Comparison of ENCODE assay signal across 9 mouse cellular contexts in the genomic region with DNA sequence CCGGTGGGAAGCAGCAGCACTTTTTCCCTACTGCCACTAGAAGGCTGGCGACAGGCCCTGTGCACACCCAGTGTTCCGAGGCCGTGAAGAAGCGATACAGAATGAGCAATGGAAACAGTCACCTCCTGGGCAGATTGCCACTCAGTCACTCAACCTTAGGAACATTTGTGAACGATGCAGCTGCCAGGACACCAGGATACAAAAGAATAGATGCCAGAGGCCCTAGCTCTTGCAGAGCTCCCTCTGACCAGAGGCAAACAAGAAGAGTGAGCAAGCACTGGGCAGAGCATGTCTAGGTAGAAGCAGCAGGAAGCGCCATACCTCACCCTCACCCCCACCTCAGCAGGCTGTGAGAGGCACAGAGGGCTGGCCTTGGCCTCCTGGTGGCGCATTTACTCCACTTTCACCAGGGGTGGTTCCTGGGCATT. TPM values are rescaled to one million over a fixed set of nuclear protein-coding genes. Genes with fewer than 3 reads are reported as not detected.
DNase-seq lines count a peak whose midpoint lies in the region; ATAC-seq and TF ChIP-seq lines count a peak whose summit lies in the region.
"Had no signal": no experiment of that assay in that cellular context is flagged by ENCODE, and none has a peak within 500 bp of the region (broad histone marks: within the 10 kb centered on the region; RNA-seq: fewer than 3 reads in every experiment).

No protein-coding gene starts in this region.

- H3K9me3 ChIP-seq in hindbrain, embryonic 14.5 days (ENCODE audit: control insufficient read depth, low read length), result no peaks in the 10 kb centered on the region
- H3K9me3 ChIP-seq in lung, embryonic 15.5 days, result no peaks in the 10 kb centered on the region
- H3K9me3 ChIP-seq: liver, embryonic 15.5 days had no signal

- H3K36me3 ChIP-seq in spleen, adult 2 months (ENCODE audit: control insufficient read depth, insufficient read depth, low read length), result peaks cover 2% of the 10 kb centered on the region; the same call in 1 of the 2 replicates
- no peaks in the 10 kb centered on the region for H3K36me3 ChIP-seq in hindbrain, embryonic 14.5 days (replicated peaks; ENCODE audit: control insufficient read depth, insufficient read depth)
- H3K36me3 ChIP-seq in lung, embryonic 15.5 days, result no peaks in the 10 kb centered on the region
- H3K36me3 ChIP-seq in splenic B cell, adult 2 months (ENCODE audit: control insufficient read depth, insufficient read depth, low read length, poor library complexity, severe bottlenecking), result no peaks in the 10 kb centered on the region; the same call in 1 of the 2 replicates
- H3K36me3 ChIP-seq: liver, embryonic 15.5 days had no signal

- 84% methylated on average over 8 of the region's 8 CpGs for WGBS in spleen, adult 2 months
- WGBS in hindbrain, embryonic 14.5 days, result 40% methylated on average over 8 of the region's 8 CpGs
- 60% methylated on average over 8 of the region's 8 CpGs for WGBS in lung, embryonic 15.5 days

- peak; percentile 64 for ATAC-seq in hindbrain, embryonic 14.5 days (ENCODE audit: low FRiP score)
- no peak for ATAC-seq in lung, embryonic 15.5 days (ENCODE audit: borderline replicate concordance, extremely low read depth, low FRiP score, low TSS enrichment)

- peak; percentile 16; the same call in 1 of the 2 replicates for TF ChIP-seq CTCF in spleen, adult 2 months (IDR thresholded peaks at IDR 0.05; ENCODE audit: extremely low read depth, insufficient read depth, insufficient read length, insufficient replicate concordance)

- no peak overlapping the region for H3K9ac ChIP-seq in hindbrain, embryonic 14.5 days
- H3K9ac ChIP-seq in lung, embryonic 15.5 days, result no peak overlapping the region
- H3K9ac ChIP-seq: liver, embryonic 15.5 days had no signal

- no peaks in the 10 kb centered on the region for H3K27me3 ChIP-seq in spleen, adult 2 months (ENCODE audit: control insufficient read depth, insufficient read depth, low read length)
- H3K27me3 ChIP-seq in hindbrain, embryonic 14.5 days (ENCODE audit: control insufficient read depth, insufficient read depth, low read length), result no peaks in the 10 kb centered on the region
- H3K27me3 ChIP-seq in lung, embryonic 15.5 days, result no peaks in the 10 kb centered on the region
- no peaks in the 10 kb centered on the region for H3K27me3 ChIP-seq in splenic B cell, adult 2 months (ENCODE audit: control insufficient read depth, insufficient read depth, low read length, poor library complexity, severe bottlenecking)
- H3K27me3 ChIP-seq: liver, embryonic 15.5 days had no signal

- H3K4me1 ChIP-seq in spleen, adult 2 months (ENCODE audit: control insufficient read depth, insufficient read depth, insufficient read length), result peaks cover 26% of the 10 kb centered on the region; the same call in 1 of the 2 replicates
- peaks cover 63% of the 10 kb centered on the region for H3K4me1 ChIP-seq in hindbrain, embryonic 14.5 days (replicated peaks; ENCODE audit: control insufficient read depth, insufficient read depth, low read length)
- H3K4me1 ChIP-seq in lung, embryonic 15.5 days, result peaks cover 50% of the 10 kb centered on the region

- H3K4me2 ChIP-seq in hindbrain, embryonic 14.5 days (replicated peaks), result no peak overlapping the region
- H3K4me2 ChIP-seq in lung, embryonic 15.5 days, result no peak overlapping the region
- H3K4me2 ChIP-seq: liver, embryonic 15.5 days had no signal

- no peak for TF ChIP-seq POLR2A in spleen, adult 2 months (IDR thresholded peaks at IDR 0.05; ENCODE audit: low read depth, low read length)

- 0 out of 2 replicates have a peak overlapping the region, but pooled peaks have one; percentile 22 for H3K27ac ChIP-seq in spleen, adult 2 months (ENCODE audit: insufficient read depth, low read length)
- H3K27ac ChIP-seq in hindbrain, embryonic 14.5 days, result peak overlapping the region; percentile 67
- peak overlapping the region; percentile 34; the same call in 1 of the 2 replicates for H3K27ac ChIP-seq in lung, embryonic 15.5 days
- H3K27ac ChIP-seq: liver, embryonic 15.5 days had no signal

- H3K4me3 ChIP-seq in spleen, adult 2 months (ENCODE audit: extremely low read depth, insufficient read depth, insufficient read length), result no peak overlapping the region
- H3K4me3 ChIP-seq in hindbrain, embryonic 14.5 days (replicated peaks; ENCODE audit: low read length), result no peak overlapping the region
- H3K4me3 ChIP-seq in lung, embryonic 15.5 days, result no peak overlapping the region
- H3K4me3 ChIP-seq: liver, embryonic 15.5 days had no signal

- no peak for DNase-seq in spleen, adult 2 months (ENCODE audit: low read depth in 1 of 2, low spot score in 2 of 2)
- DNase-seq in spleen, postnatal 36 days (ENCODE audit: low spot score in 2 of 2), result no peak
- DNase-seq in brain, adult 2 months (ENCODE audit: low read depth, low spot score), result peak; percentile 79
- DNase-seq in gastrocnemius, adult 18-20 months (ENCODE audit: low spot score), result peak; percentile 83
- peak; percentile 61 for DNase-seq in hindbrain, embryonic 14.5 days (ENCODE audit: low spot score)
- DNase-seq in splenic B cell, adult 2 months (ENCODE audit: low read depth, low spot score), result peak; percentile 32
- DNase-seq in spleen, postnatal 4 days (ENCODE audit: low spot score in 2 of 2), result no peak

RNA-seq across cellular contexts. Expression of a gene that starts 46.9 kb away (rescaled TPM):
- 116 and 134 TPM in 2 replicates for polyA plus RNA-seq in spleen, adult 2 months (2012; rRNA removed)
- 10 to 100 TPM; 10.6 to 13.5 TPM for total RNA-seq in gastrocnemius, adult 18-20 months (2021)
- 51.2 and 57.5 TPM in 2 replicates for polyA plus RNA-seq in hindbrain, embryonic 14.5 days (2014; fragmentation: Nextera tagmentation; extraction: Ambion mirVana)
- 41.6 and 55.9 TPM in 2 replicates for polyA plus RNA-seq in lung, embryonic 15.5 days (2015; fragmentation: Nextera tagmentation; extraction: Ambion mirVana)

Comparison
In these comparisons a context has a peak if more than half of its experiments do, and no peak if none do; other contexts are left out.
1. DNase-seq: peak in brain, adult 2 months (single experiment), gastrocnemius, adult 18-20 months (single experiment), hindbrain, embryonic 14.5 days (single experiment) and splenic B cell, adult 2 months (single experiment); none in spleen, adult 2 months (0 of 2), spleen, postnatal 36 days (0 of 2) and spleen, postnatal 4 days (0 of 2).
2. Peak in every context shown above with its lines, with median percentiles within 50 percentile points of each other: H3K27ac ChIP-seq.